Mouse (Mus musculus) splenic B cell, adult 2 months (primary cell): ENCODE measurements around the gene Mpdz.

Experiments used
- DNase-seq: peaks from one replicate; pipeline ENCODE4 v3.0.0-alpha.2; 2011; ENCODE audit warnings: low read depth, low spot score
- H3K27me3 ChIP-seq: 2 replicates; pipeline ENCODE4 v1.6.1; 2012; ENCODE audit warnings: mild to moderate bottlenecking, low read length, moderate library complexity, mixed read lengths; ENCODE audit not compliant: control insufficient read depth, poor library complexity, insufficient read depth, severe bottlenecking
- H3K36me3 ChIP-seq: 2 replicates; pipeline ENCODE4 v1.6.1; 2012; ENCODE audit warnings: mild to moderate bottlenecking, low read length, moderate library complexity, mixed read lengths; ENCODE audit not compliant: control insufficient read depth, poor library complexity, insufficient read depth, severe bottlenecking

Mpdz gene

GRCm38 (mm10) chr4:81283081-81283480, 159.5 kb downstream of the Mpdz start:
- no peak for DNase-seq
- Histone ChIP-seq H3K27me3 (no peaks in the 10 kb centered on the region), H3K36me3 (no peaks in the 10 kb centered on the region)

- DNase-seq: no peak
- Histone ChIP-seq H3K36me3 (no peaks in the 10 kb centered on the region), H3K27me3 (no peaks in the 10 kb centered on the region)
Observed at GRCm38 (mm10) chr4:81280098-81280497, 162.5 kb downstream of the Mpdz start.

- DNase-seq: no peak
- Histone ChIP-seq H3K36me3 (no peaks in the 10 kb centered on the region), H3K27me3 (no peaks in the 10 kb centered on the region)
Observed at GRCm38 (mm10) chr4:81279451-81279850, 163.2 kb downstream of the Mpdz start.

GRCm38 (mm10) chr4:81275957-81276715, 166.5 kb downstream of the Mpdz start:
- no peak for DNase-seq
- H3K36me3 ChIP-seq: no peaks in the 10 kb centered on the region
- H3K27me3 ChIP-seq: no peaks in the 10 kb centered on the region

- DNase-seq: no peak
- Histone ChIP-seq H3K36me3 (no peaks in the 10 kb centered on the region), H3K27me3 (no peaks in the 10 kb centered on the region)
Observed at GRCm38 (mm10) chr4:81273067-81273466, 169.5 kb downstream of the Mpdz start.

- no peak for DNase-seq
Observed at GRCm38 (mm10) chr4:81252859-81253780, 189.5 kb downstream of the Mpdz start.

GRCm38 (mm10) chr4:81252334-81252733, 190.3 kb downstream of the Mpdz start:
- H3K36me3 ChIP-seq: no peaks in the 10 kb centered on the region

More at GRCm38 (mm10) chr4:81252859-81253780, 189.5 kb downstream of the Mpdz start:
- Histone ChIP-seq H3K27me3 (no peaks in the 10 kb centered on the region), H3K36me3 (no peaks in the 10 kb centered on the region)

GRCm38 (mm10) chr4:81251934-81252333, 190.7 kb downstream of the Mpdz start:
- Histone ChIP-seq H3K27me3 (no peaks in the 10 kb centered on the region), H3K36me3 (no peaks in the 10 kb centered on the region)
- no peak for DNase-seq

More at GRCm38 (mm10) chr4:81252334-81252733, 190.3 kb downstream of the Mpdz start:
- no peaks in the 10 kb centered on the region for H3K27me3 ChIP-seq
- DNase-seq: no peak

GRCm38 (mm10) chr4:81249245-81249644, 193.4 kb downstream of the Mpdz start:
- no peak for DNase-seq
- Histone ChIP-seq H3K36me3 (no peaks in the 10 kb centered on the region), H3K27me3 (no peaks in the 10 kb centered on the region)

GRCm38 (mm10) chr4:81236227-81236626, 206.4 kb downstream of the Mpdz start:
- no peak for DNase-seq
- Histone ChIP-seq H3K27me3 (no peaks in the 10 kb centered on the region), H3K36me3 (no peaks in the 10 kb centered on the region)
